Mouse (Mus musculus): ENCODE results near the gene Ecel1. TPM values are rescaled to one million over a fixed set of nuclear protein-coding genes. Genes with fewer than 3 reads are reported as not detected.

Gene Ecel1
- total RNA-seq, 2 experiments from 2014 or later = 1.6 TPM

- Histone ChIP-seq H3K27ac (no peak overlapping the region), H3K4me3 (no peak overlapping the region)
- TF ChIP-seq CTCF (conservative IDR thresholded peaks at IDR 0.05) = peak; percentile 71
- peak in 1 of 2 experiments; percentile 35 for DNase-seq (ENCODE audit: low spot score in 2 of 2)
These were observed 44.5 kb downstream of the Ecel1 start for GRCm38 (mm10) chr1:87111719-87112354.

- TF ChIP-seq CTCF (conservative IDR thresholded peaks at IDR 0.05) = no peak
- DNase-seq (ENCODE audit: low spot score in 2 of 2) = no peak
- Histone ChIP-seq H3K4me3 (no peak overlapping the region), H3K27ac (no peak overlapping the region)
These were observed 47.8 kb downstream of the Ecel1 start for GRCm38 (mm10) chr1:87108564-87108963.

- Histone ChIP-seq H3K4me3 (no peak overlapping the region), H3K27ac (no peak overlapping the region)
- DNase-seq (ENCODE audit: low spot score in 2 of 2) = no peak
- TF ChIP-seq CTCF (conservative IDR thresholded peaks at IDR 0.05) = no peak
These were observed 49.8 kb downstream of the Ecel1 start for GRCm38 (mm10) chr1:87106536-87106935.

GRCm38 (mm10) chr1:87103936-87104335 is 52.4 kb downstream of the Ecel1 start:
- DNase-seq (ENCODE audit: low spot score in 2 of 2) = no peak
- Histone ChIP-seq H3K4me3 (no peak overlapping the region), H3K27ac (no peak overlapping the region)
- no peak for TF ChIP-seq CTCF (conservative IDR thresholded peaks at IDR 0.05)

GRCm38 (mm10) chr1:87102114-87102513 is 54.2 kb downstream of the Ecel1 start:
- TF ChIP-seq CTCF (conservative IDR thresholded peaks at IDR 0.05) = no peak
- H3K27ac ChIP-seq = no peak overlapping the region
- no peak overlapping the region for H3K4me3 ChIP-seq
- no peak for DNase-seq (ENCODE audit: low spot score in 2 of 2)

GRCm38 (mm10) chr1:87101411-87101810 is 54.9 kb downstream of the Ecel1 start, which contains the start of gene Alpi:
Gene Alpi, minus strand, starts transcription at chr1:87101606.
- TF ChIP-seq CTCF (conservative IDR thresholded peaks at IDR 0.05) = no peak
- DNase-seq (ENCODE audit: low spot score in 2 of 2) = no peak
- no peak within 1 kb of the TSS for H3K27ac ChIP-seq

GRCm38 (mm10) chr1:87098358-87098975 is 57.9 kb downstream of the Ecel1 start:
- Histone ChIP-seq H3K27ac (no peak overlapping the region), H3K4me3 (no peak overlapping the region)
- peak; percentile 82 for TF ChIP-seq CTCF (conservative IDR thresholded peaks at IDR 0.05)
- peak; percentile 10 to 61 for DNase-seq (ENCODE audit: low spot score in 2 of 2)

More at GRCm38 (mm10) chr1:87101411-87101810, 54.9 kb downstream of the Ecel1 start, which contains the start of gene Alpi:
- no peak within 1 kb of the TSS for H3K4me3 ChIP-seq

Other genes starting within 250 kb of the Ecel1 start
- not detected for gene Alppl2, start 66.6 kb downstream of the Ecel1 start, total RNA-seq (2021)
- under 1 TPM in 1 of 2 experiments, not detected in 1; 0.15 TPM for gene Alpi, start 54.9 kb downstream of the Ecel1 start, total RNA-seq (2021)
- gene Akp3, start 31.5 kb downstream of the Ecel1 start, total RNA-seq (2021) = not detected
- gene Prss56, start 26.8 kb upstream of the Ecel1 start, total RNA-seq (2021) = under 1 TPM; 0.15 to 0.22 TPM
- not detected for gene Chrnd, start 34.1 kb upstream of the Ecel1 start, total RNA-seq (2021)
- not detected for gene Chrng, start 48.1 kb upstream of the Ecel1 start, total RNA-seq (2021)
- 10 to 100 TPM; 55.6 to 55.8 TPM for gene Eif4e2, start 57.4 kb upstream of the Ecel1 start, total RNA-seq (2021)
- 10 to 100 TPM; 13.6 to 15.0 TPM for gene Efhd1, start 107.8 kb upstream of the Ecel1 start, total RNA-seq (2021)
- gene Gigyf2, start 170.5 kb upstream of the Ecel1 start, total RNA-seq (2021) = 100 to 1,000 TPM; 144 to 148 TPM
- gene Kcnj13, start 238.2 kb upstream of the Ecel1 start, total RNA-seq (2021) = 1 to 10 TPM in 1 of 2 experiments, under 1 TPM in 1; 0.37 to 2.2 TPM